Mouse (Mus musculus) spleen, postnatal 14 days (tissue): Measurements from ENCODE around the gene Rtn4.
"Not testable (repeated sequence)": the region's sequence is repeated elsewhere in the genome, so short reads cannot be mapped to it uniquely, and the experiment has no call there.

Experiments used
- DNase-seq, 2 experiments: peaks; one replicate each; pipeline ENCODE4 v3.0.0; 2021 to 2022; ENCODE audit warnings: low spot score in 2 of 2

Gene Rtn4

DNA sequence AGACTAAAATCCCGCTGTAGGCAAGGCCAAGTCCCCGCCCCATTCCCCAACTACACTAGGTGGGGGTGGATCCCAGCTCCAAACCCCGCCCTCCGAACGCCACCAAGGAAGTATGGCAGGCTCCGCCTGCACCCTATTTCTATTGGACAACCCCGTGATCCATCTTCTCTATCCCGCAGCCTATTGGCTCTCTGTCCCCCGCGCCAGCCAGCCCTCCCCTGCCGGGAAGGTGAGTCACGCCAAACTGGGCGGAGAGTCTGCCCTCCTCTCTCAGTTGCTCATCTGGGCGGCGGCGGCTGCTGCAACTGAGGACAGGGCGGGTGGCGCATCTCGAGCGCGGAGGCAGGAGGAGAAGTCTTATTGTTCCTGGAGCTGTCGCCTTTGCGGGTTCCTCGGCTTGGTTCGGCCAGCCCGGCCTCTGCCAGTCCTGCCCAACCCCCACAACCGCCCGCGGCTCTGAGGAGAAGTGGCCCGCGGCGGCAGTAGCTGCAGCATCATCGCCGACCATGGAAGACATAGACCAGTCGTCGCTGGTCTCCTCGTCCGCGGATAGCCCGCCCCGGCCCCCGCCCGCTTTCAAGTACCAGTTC lies at the start of gene Rtn4:
Gene Rtn4 (plus strand): TSS at position 265 of the 590 bp plus-strand sequence.
- DNase-seq = peak; percentile 94

GRCm38 (mm10) chr11:29644421-29644820 lies 48.3 kb upstream of the Rtn4 start:
- no peak for DNase-seq

- no peak for DNase-seq
These were observed 47.2 kb upstream of the Rtn4 start for GRCm38 (mm10) chr11:29645411-29646066.

DNA sequence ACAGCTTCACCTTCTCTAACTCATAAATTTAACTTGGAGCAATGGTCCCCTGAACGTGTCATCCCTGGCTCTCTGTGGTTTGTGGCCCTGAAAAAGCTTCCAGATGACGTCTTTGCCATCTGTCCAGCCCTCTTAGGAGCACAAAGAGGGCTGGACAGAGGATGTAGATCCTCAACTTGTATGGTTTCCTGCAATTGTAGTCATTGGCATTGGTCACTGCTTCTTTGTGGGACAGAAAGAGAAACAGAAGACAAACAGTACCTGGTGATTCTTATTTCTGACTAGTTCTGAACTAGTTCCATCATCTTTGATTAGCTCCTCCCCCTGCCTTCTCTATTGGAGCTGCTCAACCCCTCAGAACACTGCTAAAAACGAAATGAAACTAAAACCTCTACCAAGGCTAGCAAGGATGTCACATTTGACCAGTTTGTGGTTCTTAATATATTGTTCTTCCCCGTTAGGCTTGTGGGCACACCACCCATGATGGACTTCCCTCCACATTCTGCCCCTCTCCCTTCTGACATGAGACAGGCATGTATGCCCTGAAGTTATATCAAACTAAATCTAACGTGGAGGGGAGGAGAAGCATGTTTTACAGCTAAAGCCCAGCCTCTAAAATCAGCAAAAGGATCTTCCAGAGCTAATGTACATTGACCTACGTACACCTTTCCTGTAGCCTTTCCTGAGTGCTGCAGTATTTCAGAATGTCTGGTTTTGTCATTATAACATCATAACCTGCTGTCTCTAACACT lies 45.0 kb upstream of the Rtn4 start:
- DNase-seq = no peak

- not testable (repeated sequence) for DNase-seq
These were observed 37.4 kb upstream of the Rtn4 start for GRCm38 (mm10) chr11:29655381-29655780.

GRCm38 (mm10) chr11:29660740-29661139 lies 32.0 kb upstream of the Rtn4 start:
- DNase-seq = no peak

- no peak for DNase-seq
These were observed 25.1 kb upstream of the Rtn4 start for GRCm38 (mm10) chr11:29667634-29668033.

DNA sequence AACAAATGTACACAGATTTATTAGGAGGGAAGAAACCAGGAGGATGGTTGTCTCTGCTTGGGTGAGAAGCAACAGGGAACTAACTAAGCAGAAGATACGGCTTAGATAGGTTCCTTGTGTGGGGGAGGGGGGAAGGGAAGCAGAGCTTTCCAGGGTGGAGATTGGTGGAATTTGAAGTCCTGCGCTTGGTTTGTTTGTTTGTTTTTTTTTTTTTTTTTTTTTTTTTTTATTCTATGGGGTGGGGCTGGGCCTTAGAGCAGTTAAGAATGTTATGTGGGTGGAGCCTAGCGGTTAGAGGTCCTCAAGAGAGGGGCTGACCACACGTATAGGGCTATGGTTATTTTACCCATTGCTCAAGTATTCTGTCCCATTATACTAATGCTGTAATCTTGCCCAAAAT lies 23.0 kb upstream of the Rtn4 start:
- no peak for DNase-seq

- DNase-seq = no peak
These were observed 19.4 kb upstream of the Rtn4 start for GRCm38 (mm10) chr11:29673359-29673758.

DNA sequence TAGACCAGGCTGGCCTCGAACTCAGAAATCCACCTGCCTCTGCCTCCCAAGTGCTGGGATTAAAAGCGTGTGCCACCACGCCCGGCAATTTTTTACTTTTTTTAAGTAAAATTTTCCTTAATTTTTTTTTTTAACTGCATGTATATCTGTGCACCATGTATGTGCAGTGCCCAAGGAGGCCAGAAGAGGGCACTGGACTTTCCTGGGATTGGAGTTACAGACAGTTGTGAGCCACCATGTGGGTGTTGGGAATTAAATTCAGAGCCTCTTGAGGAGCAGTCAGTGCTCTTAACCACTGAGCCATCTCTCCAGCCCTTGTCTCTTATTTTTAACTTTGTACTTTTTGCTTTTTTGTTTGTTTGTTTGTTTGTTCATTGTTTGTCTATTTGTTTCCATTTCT lies 16.0 kb upstream of the Rtn4 start:
- peak in 1 of 2 experiments; percentile 13 for DNase-seq

- no peak for DNase-seq
These were observed 12.8 kb upstream of the Rtn4 start for GRCm38 (mm10) chr11:29679942-29680341.

DNA sequence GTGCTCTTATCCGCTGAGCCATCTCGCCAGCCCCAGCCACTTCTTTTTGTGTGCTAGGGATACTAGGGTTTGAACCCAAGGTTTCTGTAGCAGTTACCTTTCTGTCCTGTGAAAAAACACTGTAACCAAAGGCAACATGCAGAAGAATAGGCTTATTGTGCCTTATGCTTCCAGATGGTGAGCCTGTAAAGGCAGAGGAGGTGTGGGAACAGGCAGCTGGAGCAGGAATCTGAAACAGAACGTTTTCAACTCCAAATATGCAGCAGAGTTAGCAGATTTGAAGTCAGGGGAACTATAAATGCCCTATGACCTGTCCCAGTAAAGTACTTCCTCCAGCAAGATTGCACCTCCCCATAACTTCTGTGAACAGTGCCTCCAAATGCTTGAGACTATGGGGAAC lies 12.0 kb upstream of the Rtn4 start:
- DNase-seq = no peak

GRCm38 (mm10) chr11:29684272-29684671 lies 8.5 kb upstream of the Rtn4 start:
- DNase-seq = no peak

DNA sequence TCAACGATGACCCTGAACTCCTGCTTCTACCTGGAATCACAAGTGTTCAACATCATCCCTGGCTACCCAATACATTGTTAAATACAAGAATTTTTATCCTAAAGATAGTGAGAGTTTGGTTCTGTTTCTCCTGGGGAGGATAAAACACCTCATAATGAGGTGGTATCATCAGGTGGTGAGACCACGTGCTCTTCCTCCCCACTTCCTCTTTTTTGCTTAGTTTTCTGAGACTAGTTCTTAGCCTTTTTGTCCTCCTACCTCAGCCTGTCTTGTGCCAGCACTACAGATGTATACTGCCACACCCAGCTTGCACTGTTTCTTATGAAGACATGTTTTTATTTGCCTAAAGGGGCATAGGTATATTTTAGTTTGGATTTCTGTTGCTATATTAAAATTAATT lies 6.6 kb upstream of the Rtn4 start:
- no peak for DNase-seq

DNA sequence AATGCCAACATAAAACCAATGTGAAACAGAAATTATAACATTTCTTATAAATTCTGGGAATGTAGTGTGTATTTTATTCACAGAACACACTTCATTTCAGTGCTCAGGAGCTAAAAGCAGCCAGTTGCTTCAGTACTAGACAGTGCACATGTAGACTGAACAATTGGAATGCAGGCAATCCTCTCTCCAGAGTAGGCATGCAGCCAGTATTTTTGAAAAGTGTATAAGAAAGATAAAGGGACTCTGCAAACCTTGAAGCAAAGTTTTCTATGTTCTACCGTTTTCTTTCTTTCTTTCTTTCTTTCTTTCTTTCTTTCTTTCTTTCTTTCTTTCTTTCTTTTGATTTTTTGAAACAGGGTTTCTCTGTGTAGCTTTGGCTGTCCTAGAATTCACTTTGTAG lies 1.2 kb upstream of the Rtn4 start:
- no peak for DNase-seq

DNA sequence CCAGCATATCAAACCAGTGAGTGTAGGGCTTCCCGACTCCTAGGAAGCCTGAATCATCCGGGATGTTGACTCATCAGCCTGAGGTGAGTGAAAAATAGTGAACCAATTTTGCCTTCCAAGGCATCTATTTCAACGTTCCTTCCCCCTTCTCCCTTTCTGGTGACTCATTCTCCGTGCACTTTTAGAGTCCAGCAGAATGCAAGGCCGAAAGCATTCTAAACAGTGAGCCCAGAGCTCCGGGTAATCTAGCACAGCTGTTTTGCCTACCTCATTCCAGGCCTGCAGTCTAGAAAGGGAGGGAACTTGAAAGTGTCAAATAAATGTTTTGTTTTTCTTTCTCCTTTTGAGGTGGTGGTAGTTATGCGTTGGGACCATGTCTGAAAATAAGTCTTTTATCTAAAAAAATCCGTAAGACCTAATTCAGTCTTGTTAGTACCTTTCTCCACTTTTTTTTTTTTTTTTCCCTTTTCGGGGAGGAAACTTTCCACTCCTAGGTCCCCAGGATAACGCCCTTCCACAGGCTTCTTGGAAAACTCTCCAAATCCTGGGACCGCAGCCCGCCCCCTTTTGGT lies 550 bp upstream of the Rtn4 start:
- no peak for DNase-seq

DNA sequence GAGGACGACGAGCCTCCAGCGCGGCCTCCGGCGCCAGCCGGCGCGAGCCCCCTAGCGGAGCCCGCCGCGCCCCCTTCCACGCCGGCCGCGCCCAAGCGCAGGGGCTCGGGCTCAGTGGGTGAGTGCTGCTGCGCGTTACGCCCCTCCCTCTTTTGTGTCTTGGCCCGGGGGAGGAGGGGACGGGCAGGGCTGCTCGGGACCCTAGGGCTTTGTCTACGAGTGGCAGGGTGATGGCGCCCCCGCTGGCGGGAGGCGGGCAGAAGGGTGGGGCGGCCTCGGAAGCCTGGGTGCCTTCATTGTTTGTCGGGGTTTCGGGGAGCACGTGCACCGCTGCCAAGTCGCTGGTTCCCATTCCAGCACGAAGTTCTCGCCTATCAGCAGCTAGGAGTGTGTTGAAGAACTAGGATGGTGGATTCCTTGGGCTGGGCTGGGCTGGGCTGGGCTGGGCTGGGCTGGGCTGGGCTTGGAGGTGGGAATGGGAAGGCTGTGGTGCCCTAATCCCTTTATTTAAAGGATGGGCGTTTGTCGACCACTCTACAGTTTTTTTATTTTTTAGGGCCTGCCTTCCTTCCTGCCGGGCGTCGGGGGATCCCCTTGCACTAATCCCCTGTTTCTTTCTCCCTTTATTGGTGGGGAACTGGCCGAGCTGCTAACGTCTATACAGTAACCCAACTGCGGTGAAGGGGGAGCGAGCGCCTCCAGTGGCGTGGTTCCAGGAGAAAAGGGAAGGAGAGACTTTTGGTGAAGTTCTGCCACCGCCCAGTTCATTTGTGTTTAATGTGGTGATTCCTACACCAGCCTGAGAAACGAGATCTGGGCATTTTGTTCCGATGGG lies 1.0 kb downstream of the Rtn4 start:
- DNase-seq = peak; percentile 76 to 82

- no peak for DNase-seq
These were observed 2.0 kb downstream of the Rtn4 start for GRCm38 (mm10) chr11:29694754-29695153.

GRCm38 (mm10) chr11:29702721-29703120 lies 10.0 kb downstream of the Rtn4 start:
- no peak for DNase-seq

DNA sequence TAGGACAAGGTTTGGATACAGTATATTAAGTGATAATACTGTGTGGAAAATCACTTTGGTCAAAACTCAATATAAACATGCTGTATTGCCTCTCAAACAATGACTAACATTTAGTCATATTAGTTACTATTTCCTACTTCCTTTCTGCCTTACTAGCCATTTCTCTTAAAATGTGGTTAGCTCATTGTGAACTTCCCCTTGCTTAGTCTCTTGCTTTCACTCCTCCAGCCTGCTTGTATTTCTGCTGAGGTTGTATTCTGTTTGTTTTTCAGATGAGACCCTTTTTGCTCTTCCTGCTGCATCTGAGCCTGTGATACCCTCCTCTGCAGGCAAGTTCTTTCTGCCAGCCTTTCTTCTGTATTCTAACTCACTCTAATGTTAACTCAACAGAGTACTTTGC lies 12.5 kb downstream of the Rtn4 start:
- DNase-seq = no peak

GRCm38 (mm10) chr11:29706845-29707244 lies 14.1 kb downstream of the Rtn4 start:
- DNase-seq = no peak

- DNase-seq = no peak
These were observed 16.8 kb downstream of the Rtn4 start for GRCm38 (mm10) chr11:29709512-29709911.
